Mouse (Mus musculus) frontal cortex, adult 2 months (tissue): ENCODE measurements around the gene Spaca1. TPM values are rescaled to one million over a fixed set of nuclear protein-coding genes. Genes with fewer than 3 reads are reported as not detected.
"Not testable (repeated sequence)": the region's sequence is repeated elsewhere in the genome, so short reads cannot be mapped to it uniquely, and the experiment has no call there.

Experiments used
- DNase-seq, 2 experiments: peaks; one replicate each; pipeline ENCODE4 v3.0.0; 2022; ENCODE audit warnings: low spot score in 1 of 2; ENCODE audit errors: extremely low spot score in 1 of 2
- polyA plus RNA-seq: library from polyadenylated mRNA; depleted of rRNA; stranded (reverse); fragments of >200 nt; gene quantifications from 2 replicates; pipeline ENCODE4 v1.2.3, GENCODE M21; 2012; rRNA removed

Spaca1 gene
- 0.30 TPM in 1 of 2 replicates, not detected in the other for polyA plus RNA-seq

- DNase-seq, result no peak
Observed at GRCm38 (mm10) chr4:34049571-34050255, at the start of gene Spaca1. Gene Spaca1, minus strand, starts transcription at chr4:34050191.

DNA sequence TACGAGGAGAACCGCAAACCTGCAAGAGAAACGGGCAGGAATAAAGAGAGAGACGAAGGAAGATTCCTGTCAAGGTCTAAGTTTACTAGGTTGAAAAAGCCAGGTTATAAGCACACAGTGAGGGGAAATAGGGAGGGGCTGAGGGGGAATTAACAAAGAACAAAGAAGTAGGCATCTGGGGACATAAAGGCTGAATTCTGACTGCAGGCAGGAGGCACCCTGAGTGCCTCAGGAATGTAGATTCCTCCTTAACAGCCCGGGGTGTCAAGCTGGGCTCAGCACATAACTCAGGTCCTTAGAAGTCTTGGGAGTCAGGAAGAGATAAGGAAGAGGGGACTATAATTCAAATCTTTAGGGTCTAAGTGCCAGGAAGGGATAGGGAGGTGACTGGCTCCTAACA lies 37.3 kb upstream of the Spaca1 start:
- DNase-seq, result not testable (repeated sequence)

DNA sequence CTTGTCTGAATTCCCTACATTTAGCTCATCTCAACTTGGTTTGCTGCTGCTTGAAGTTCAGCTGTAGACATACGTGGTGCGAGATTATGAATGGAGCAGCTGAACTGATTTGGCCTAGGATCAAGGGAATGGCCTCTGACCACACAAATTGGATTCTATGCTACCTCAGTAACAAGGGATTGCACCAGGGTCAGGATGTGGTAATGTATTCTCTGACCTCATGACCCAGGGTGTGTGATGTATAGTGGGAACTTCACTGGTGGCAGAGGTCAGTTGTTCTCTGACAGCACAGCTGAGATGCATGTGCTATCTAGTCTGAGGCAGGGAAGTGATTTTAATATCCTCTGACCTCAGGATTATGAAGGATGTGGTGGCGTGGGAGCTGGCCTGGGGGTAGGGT lies 31.1 kb upstream of the Spaca1 start:
- DNase-seq, result no peak

GRCm38 (mm10) chr4:34069002-34069401 lies 19.0 kb upstream of the Spaca1 start:
- DNase-seq, result no peak

- DNase-seq, result no peak
Observed at GRCm38 (mm10) chr4:34058320-34058719, 8.3 kb upstream of the Spaca1 start.

DNA sequence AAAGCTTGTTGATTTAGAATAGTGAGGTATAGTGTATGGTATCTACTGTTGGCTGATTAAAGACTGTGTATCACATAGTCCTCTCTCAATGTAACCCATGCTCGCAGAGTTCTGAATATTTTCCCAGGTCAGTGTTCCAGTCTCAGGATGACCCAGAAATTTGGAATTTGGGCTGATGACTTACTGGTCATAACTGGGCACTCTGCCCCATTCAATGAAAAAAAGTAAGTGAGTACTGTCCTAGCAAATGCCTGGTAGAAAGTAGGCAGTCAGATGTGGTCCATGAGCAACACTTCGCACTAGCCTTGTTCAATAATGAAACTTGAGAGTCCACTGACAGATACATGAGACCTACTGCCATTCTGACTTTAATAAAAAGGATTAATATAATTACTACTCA lies 23.2 kb downstream of the Spaca1 start:
- DNase-seq, result no peak

- no peak for DNase-seq
Observed at GRCm38 (mm10) chr4:34021456-34021855, 28.5 kb downstream of the Spaca1 start.

GRCm38 (mm10) chr4:33996382-33996781 lies 53.6 kb downstream of the Spaca1 start:
- DNase-seq, result no peak

GRCm38 (mm10) chr4:33992687-33993086 lies 57.3 kb downstream of the Spaca1 start:
- no peak for DNase-seq

DNA sequence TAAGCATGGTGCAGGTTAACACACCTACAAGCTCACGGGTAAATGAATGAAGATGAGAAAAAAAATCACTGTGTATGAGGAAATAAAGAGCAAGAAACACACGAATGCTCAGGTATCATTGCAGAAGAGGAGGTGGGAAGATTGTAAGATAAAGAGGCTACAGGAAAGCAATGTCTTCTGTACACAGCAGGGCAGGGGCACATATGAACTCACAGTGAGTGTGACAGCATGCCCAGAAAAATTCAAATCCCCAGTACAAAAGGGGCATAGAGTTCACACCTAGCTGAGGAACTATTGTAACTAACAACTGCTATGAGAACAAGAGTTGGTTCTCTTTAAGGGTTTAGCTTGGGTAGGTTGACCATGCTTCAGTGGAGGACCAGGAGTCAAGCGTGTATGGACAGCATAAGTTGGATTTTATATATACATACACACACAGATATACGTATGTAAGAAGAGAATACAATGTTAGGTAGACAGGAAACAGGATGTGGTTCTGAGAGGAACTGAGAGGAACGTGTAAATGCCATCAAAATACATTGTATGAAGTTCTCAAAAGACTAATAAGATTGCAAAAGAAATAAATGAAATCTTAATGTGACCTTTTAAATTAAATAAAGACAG lies 61.4 kb downstream of the Spaca1 start:
- DNase-seq, result no peak

Other genes starting within 250 kb of the Spaca1 start
- 44.1 and 71.7 TPM in 2 replicates for gene Cnr1, start 125.6 kb downstream of the Spaca1 start, polyA plus RNA-seq